Mouse (Mus musculus): ENCODE results near the gene Actr5. TPM values are rescaled to one million over a fixed set of nuclear protein-coding genes. Genes with fewer than 3 reads are reported as not detected.

Gene Actr5
- 41.8 TPM for total RNA-seq (2023)

DNA sequence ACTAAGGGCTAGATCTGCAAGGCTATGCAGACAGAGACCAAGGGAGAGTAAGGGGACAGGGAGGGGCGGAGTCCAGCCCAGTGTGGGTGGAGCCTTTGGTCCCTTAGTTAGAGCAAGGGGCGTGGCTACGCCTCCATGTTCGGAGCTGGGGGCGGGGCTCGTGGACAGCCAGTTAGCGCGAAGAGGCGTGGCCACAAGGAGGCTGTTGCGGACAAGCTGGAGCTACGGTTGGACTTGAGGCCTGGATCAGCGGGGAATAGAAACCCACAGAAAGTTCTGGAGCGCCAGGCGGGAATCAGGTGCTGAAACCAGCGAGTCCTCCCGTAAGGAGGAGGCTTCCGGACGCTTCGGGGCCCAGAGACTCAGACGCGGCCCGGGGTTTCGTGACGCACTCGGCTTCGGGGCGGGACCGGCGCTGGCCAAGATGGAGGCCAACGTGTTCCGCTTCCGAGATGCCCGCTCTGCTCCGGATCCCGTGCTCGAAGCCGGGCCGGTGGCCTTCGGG is at the start of gene Actr5:
TSS of gene Actr5 (plus strand) at position 171 of the 505 bp plus-strand sequence.

DNA sequence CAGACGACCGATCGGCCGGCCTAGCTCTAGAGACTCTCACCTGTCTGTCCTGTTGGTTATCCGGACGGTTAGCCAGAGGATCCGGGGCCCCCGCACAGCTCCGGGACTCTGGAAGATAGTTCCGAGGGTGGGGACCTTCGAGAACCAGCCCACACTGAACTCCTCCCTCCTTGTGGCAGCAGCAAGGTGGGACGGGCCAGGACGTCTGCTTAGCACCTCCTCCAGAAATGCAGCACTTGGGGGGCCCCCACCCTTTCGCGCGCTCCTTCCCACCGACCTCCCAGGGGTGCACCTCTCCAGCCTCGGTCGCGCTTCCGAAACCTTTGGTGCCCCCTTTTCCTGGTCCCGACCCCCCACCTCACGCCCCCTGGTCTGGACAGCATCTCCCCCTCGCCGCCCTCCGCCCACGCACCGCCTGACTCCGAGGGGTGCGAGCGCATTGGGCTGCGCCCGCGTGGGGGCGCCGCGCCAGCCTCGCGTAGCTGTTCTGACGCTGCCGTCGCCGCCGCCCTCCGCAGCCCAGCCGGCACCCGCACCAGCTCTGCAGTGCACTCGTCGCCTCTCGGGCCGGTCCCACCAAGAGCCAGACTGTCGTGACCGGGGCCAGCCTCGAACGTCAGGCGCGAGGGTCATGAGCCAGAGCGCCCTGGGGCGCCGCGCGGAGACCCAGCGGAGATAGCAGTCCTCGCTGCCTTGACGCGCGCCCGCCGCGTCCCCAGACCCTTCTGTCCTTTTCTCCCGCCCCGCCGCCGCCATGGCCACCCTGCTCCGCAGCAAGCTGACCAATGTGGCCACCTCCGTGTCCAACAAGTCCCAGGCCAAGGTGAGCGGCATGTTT is 14.0 kb upstream of the Actr5 start, which contains the start of gene Slc32a1:
TSS of gene Slc32a1 (plus strand) at position 280 of the 838 bp plus-strand sequence.

DNA sequence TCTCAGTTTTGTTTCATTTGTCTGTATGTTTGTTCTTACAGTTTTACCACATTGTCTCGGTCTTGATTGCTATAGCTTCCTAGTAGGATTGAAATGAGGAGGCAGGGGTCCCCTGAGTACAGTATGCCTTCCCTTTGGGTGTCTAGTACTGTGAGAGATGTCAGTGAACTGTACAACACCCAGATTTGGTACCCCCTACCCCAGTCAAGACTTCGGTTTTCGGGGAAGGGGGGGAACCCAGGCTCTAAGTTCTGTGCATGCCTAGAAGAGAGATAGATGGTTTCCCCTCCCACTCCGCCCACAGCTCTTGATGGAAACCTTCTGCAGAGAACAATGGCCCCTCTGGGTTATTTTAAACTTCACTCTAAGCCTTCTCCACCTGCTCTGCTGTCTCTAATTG is 40.4 kb downstream of the Actr5 start, which contains the start of gene Ppp1r16b:
TSS of gene Ppp1r16b (plus strand) at position 301 of the 400 bp plus-strand sequence.

Other genes with a start within 250 kb of the Actr5 start
- gene Snhg11, start 249.2 kb upstream of the Actr5 start, total RNA-seq (2023) = not detected
- gene Ralgapb, start 215.0 kb upstream of the Actr5 start, total RNA-seq (2023) = 80.7 TPM
- gene Adig, start 122.3 kb upstream of the Actr5 start, total RNA-seq (2023) = not detected
- gene Arhgap40, start 112.1 kb upstream of the Actr5 start, total RNA-seq (2023) = not detected
- gene Slc32a1, start 14.1 kb upstream of the Actr5 start, total RNA-seq (2023) = not detected
- 51.7 TPM for gene Ppp1r16b, start 40.5 kb downstream of the Actr5 start, total RNA-seq (2023)
- gene Fam83d, start 143.2 kb downstream of the Actr5 start, total RNA-seq (2023) = 2.0 TPM
- gene Dhx35, start 169.9 kb downstream of the Actr5 start, total RNA-seq (2023) = 30.6 TPM

Data from CD8-positive naive resting alpha-beta T cell, adult 57 days (primary cell).